Mouse (Mus musculus) heart, adult 2 months (tissue): ENCODE measurements at regions not wholly inside any gene's neighbourhood (a gene's known extent, or its start where the extent isn't known, plus 50 kb on each side); places are given as distances from the start of the nearest gene placed in this dataset.
A peak's percentile ranks its signal among the peaks of the same experiment; 100 is the strongest.

Source experiments
- DNase-seq, 2 experiments: peaks; one replicate each; pipeline ENCODE4 v3.0.0; 2021
- H3K27ac ChIP-seq: fragments of 200-600 bp; 2 replicates; pipeline ENCODE4 v1.8.1; 2022
- H3K27me3 ChIP-seq: fragments of 200-500 bp; 2 replicates; pipeline ENCODE4 v1.6.1; 2012; ENCODE audit warnings: mild to moderate bottlenecking, low read length, inconsistent platforms, mixed read lengths; ENCODE audit not compliant: control insufficient read depth, insufficient read depth
- H3K36me3 ChIP-seq: fragments of 200-500 bp; 2 replicates; pipeline ENCODE4 v1.6.1; 2012; ENCODE audit warnings: low read length, inconsistent platforms; ENCODE audit not compliant: control insufficient read depth, insufficient read depth
- H3K4me1 ChIP-seq: fragments of 200-500 bp; 2 replicates; pipeline ENCODE4 v1.6.1; 2011; ENCODE audit warnings: low read length; ENCODE audit not compliant: control insufficient read depth, insufficient read depth
- H3K4me3 ChIP-seq: fragments of 200-600 bp; 2 replicates; pipeline ENCODE4 v1.8.1; 2022
- H3K79me2 ChIP-seq: fragments of 200-500 bp; replicated peaks from 2 replicates; pipeline ENCODE4 v1.6.1; 2012; ENCODE audit warnings: mild to moderate bottlenecking, inconsistent platforms, low read length, moderate library complexity, mixed read lengths; ENCODE audit not compliant: control insufficient read depth, insufficient read depth
- H3K9ac ChIP-seq: fragments of 200-500 bp; 2 replicates; pipeline ENCODE4 v1.6.1; 2012; ENCODE audit warnings: low read depth, mild to moderate bottlenecking, control low read depth, inconsistent platforms, low read length, mixed read lengths
- CTCF ChIP-seq: fragments of 200-600 bp; IDR thresholded peaks from 2 replicates; pipeline ENCODE4 v1.8.1; 2022; ENCODE audit warnings: antibody characterized with exemption, mild to moderate bottlenecking, moderate library complexity
- EP300 ChIP-seq: fragments of 200-500 bp; IDR thresholded peaks from 2 replicates; pipeline ENCODE4 v1.6.1; 2011; ENCODE audit warnings: low read depth, low read length, control low read depth; ENCODE audit not compliant: insufficient read depth
- POLR2A ChIP-seq: fragments of 200-500 bp; IDR thresholded peaks from 2 replicates; pipeline ENCODE4 v1.6.1; 2011; ENCODE audit warnings: mild to moderate bottlenecking, low read depth, low read length, control low read depth; ENCODE audit not compliant: insufficient read depth
- WGBS: fragments of 180-500 bp; shearing (Covaris S2); methylation state at CpG from one replicate; pipeline ENCODE4 v1.1.7; 2018; 5-methylcytosine and 5-hydroxymethylcytosine counted together
- intact Hi-C: fragments of 180-260 bp; cut with DNase I; formaldehyde crosslinking; loops from one replicate; pipeline ENCODE4 v1.15.1; 2025

GRCm38 (mm10) chr7:67836984-67837383, 77.4 kb upstream of the Synm start:
- H3K79me2 ChIP-seq, result no peaks in the 10 kb centered on the region
- no peak overlapping the region for H3K4me3 ChIP-seq
- no peak for TF ChIP-seq CTCF
- H3K4me1 ChIP-seq, result no peaks in the 10 kb centered on the region
- 88% methylated on average over 5 of the region's 5 CpGs for WGBS
- intact Hi-C loops, result no loop called here
- H3K27ac ChIP-seq, result no peak overlapping the region
- H3K9ac ChIP-seq, result no peak overlapping the region
- no peaks in the 10 kb centered on the region for H3K36me3 ChIP-seq
- no peak for DNase-seq
- H3K27me3 ChIP-seq, result no peaks in the 10 kb centered on the region

GRCm38 (mm10) chr7:67836117-67836949, 76.8 kb upstream of the Synm start:
- no peak overlapping the region for H3K4me3 ChIP-seq
- H3K4me1 ChIP-seq, result no peaks in the 10 kb centered on the region
- no peak overlapping the region for H3K9ac ChIP-seq

DNA sequence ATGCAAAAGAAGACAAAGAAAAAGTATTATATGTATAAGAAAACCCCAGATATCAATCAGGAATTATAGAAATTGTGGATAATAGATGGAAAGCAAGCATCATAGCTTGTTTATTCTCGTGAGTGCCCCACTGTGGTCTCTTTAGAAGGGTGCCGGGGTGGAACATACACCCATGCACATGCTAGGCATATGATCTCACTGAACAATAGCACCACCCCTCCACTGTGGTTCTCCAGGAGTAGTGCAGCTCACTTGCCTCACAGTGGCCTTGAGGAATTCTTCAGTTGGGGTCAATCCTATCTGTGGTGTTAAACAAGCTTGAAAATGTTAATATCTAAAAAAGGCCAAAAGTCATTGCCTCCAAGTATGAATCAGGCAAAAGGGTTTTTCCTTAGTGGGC, 72.2 kb upstream of the Synm start:
- no peaks in the 10 kb centered on the region for H3K4me1 ChIP-seq
- no peak for DNase-seq
- no peaks in the 10 kb centered on the region for H3K27me3 ChIP-seq
- 70% methylated on average over 2 of the region's 2 CpGs for WGBS
- no peak overlapping the region for H3K27ac ChIP-seq
- intact Hi-C loops, result no loop called here
- no peaks in the 10 kb centered on the region for H3K36me3 ChIP-seq
- H3K4me3 ChIP-seq, result no peak overlapping the region
- no peak overlapping the region for H3K9ac ChIP-seq
- TF ChIP-seq CTCF (0 out of 2 replicates have a peak, but pooled peaks have one; percentile 5), POLR2A (no peak)
- no peaks in the 10 kb centered on the region for H3K79me2 ChIP-seq

More at GRCm38 (mm10) chr7:67836117-67836949, 76.8 kb upstream of the Synm start:
- intact Hi-C loops, result no loop called here
- Histone ChIP-seq H3K36me3 (no peaks in the 10 kb centered on the region), H3K27me3 (no peaks in the 10 kb centered on the region), H3K79me2 (no peaks in the 10 kb centered on the region), H3K27ac (no peak overlapping the region)
- DNase-seq, result no peak
- 72% methylated on average over 18 of the region's 18 CpGs for WGBS
- TF ChIP-seq EP300 (no peak), POLR2A (no peak), CTCF (no peak)

DNA sequence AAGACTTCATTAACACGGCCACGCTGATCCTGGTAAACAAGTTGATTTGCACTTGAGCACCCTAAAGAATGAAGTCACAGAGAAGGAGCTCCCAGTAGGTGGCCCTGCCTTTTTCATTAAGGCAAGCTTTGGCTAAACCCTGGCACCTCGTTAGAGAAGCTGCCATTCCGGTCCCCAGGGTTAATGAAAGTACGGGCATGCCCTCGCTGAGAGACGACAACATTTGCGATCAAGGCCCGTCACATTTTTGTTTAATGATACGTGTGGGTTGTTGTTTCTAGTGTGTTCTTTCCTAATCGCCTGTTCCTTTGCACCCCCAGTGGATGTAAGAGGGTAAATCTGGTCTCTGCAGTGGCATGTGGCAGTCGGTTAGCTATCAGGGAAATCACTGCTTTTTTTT, 67.8 kb upstream of the Synm start:
- TF ChIP-seq POLR2A, result no peak
- no peak for TF ChIP-seq CTCF
- no peak for TF ChIP-seq EP300
- Histone ChIP-seq H3K27ac (no peak overlapping the region), H3K9ac (no peak overlapping the region), H3K79me2 (no peaks in the 10 kb centered on the region), H3K4me1 (no peaks in the 10 kb centered on the region), H3K27me3 (no peaks in the 10 kb centered on the region), H3K36me3 (no peaks in the 10 kb centered on the region), H3K4me3 (no peak overlapping the region)
- intact Hi-C loops, result no loop called here
- no peak for DNase-seq
- WGBS, result 57% methylated on average over 12 of the region's 12 CpGs

- TF ChIP-seq POLR2A (no peak), CTCF (no peak), EP300 (no peak)
- intact Hi-C loops, result no loop called here
Observed at GRCm38 (mm10) chr7:67826936-67827335, 67.4 kb upstream of the Synm start.

GRCm38 (mm10) chr7:67826368-67826767, 66.8 kb upstream of the Synm start:
- H3K4me1 ChIP-seq, result no peaks in the 10 kb centered on the region
- no peaks in the 10 kb centered on the region for H3K36me3 ChIP-seq
- no peak overlapping the region for H3K4me3 ChIP-seq
- DNase-seq, result no peak
- TF ChIP-seq CTCF (no peak), EP300 (no peak), POLR2A (no peak)
- WGBS, result 86% methylated on average over 6 of the region's 6 CpGs
- intact Hi-C loops, result no loop called here
- no peaks in the 10 kb centered on the region for H3K79me2 ChIP-seq
- H3K27me3 ChIP-seq, result no peaks in the 10 kb centered on the region
- H3K27ac ChIP-seq, result no peak overlapping the region
- no peak overlapping the region for H3K9ac ChIP-seq

More at GRCm38 (mm10) chr7:67826936-67827335, 67.4 kb upstream of the Synm start:
- H3K27ac ChIP-seq, result no peak overlapping the region
- no peak overlapping the region for H3K9ac ChIP-seq
- DNase-seq, result no peak
- H3K79me2 ChIP-seq, result no peaks in the 10 kb centered on the region
- H3K36me3 ChIP-seq, result no peaks in the 10 kb centered on the region
- H3K27me3 ChIP-seq, result no peaks in the 10 kb centered on the region
- H3K4me1 ChIP-seq, result no peaks in the 10 kb centered on the region
- 94% methylated on average over 13 of the region's 13 CpGs for WGBS
- no peak overlapping the region for H3K4me3 ChIP-seq
